Mouse (Mus musculus): ENCODE data around the gene Ubac1. TPM values are rescaled to one million over a fixed set of nuclear protein-coding genes. Genes with fewer than 3 reads are reported as not detected.

Gene Ubac1
- total and polyA plus RNA-seq, 3 experiments, result 80.3 to 99.7 (median 90.0) TPM

- Histone ChIP-seq H3K9ac (ENCODE audit: insufficient read depth, low read depth) (no peak overlapping the region), H3K4me3 (replicated peaks in 1 of 3; ENCODE audit: low read depth in 2 of 3, low read length in 2 of 3, poor library complexity in 1 of 3) (no peak overlapping the region), H3K4me2 (ENCODE audit: insufficient read depth, low read depth, poor library complexity, severe bottlenecking) (no peak overlapping the region), H3K27me3 (replicated peaks) (no peaks in the 10 kb centered on the region), H3K79me2 (replicated peaks; ENCODE audit: control insufficient read depth, extremely low read depth, insufficient read depth, poor library complexity, severe bottlenecking) (no peaks in the 10 kb centered on the region), H3K36me3 (replicated peaks in 1 of 2; ENCODE audit: control insufficient read depth in 1 of 2, insufficient read depth in 1 of 2, low read length in 1 of 2) (peaks cover 35 to 68% of the 10 kb centered on the region in 2 experiments), H3K27ac (ENCODE audit: insufficient read depth, low read depth) (no peak overlapping the region), H3K4me1 (ENCODE audit: control insufficient read depth in 1 of 2, insufficient read depth in 2 of 2) (no peaks in the 10 kb centered on the region), H3K9me3 (replicated peaks; ENCODE audit: low read length) (no peaks in the 10 kb centered on the region)
- dilution Hi-C loops (cut with MboI; ENCODE audit: extremely low pct_ligation_motif_present, extremely low pct_unique_long_range_greater_than_20kb, low sequenced_read_pairs) (no loop called here), in situ Hi-C loops (cut with MboI; ENCODE audit: low pct_ligation_motif_present, low pct_unique_long_range_greater_than_20kb, low sequenced_read_pairs) (no loop called here)
- DNase-seq (ENCODE audit: extremely low read depth), result no peak
- no peak for TF ChIP-seq MAX (IDR thresholded peaks at IDR 0.05; ENCODE audit: low read length)
- TF ChIP-seq ZNF384 (IDR thresholded peaks at IDR 0.05; ENCODE audit: low read depth, low read length), result no peak
- TF ChIP-seq USF1 (IDR thresholded peaks at IDR 0.05; ENCODE audit: low read depth, low read length), result no peak
- TF ChIP-seq JUN (IDR thresholded peaks at IDR 0.05; ENCODE audit: insufficient read depth, low read depth, low read length), result no peak
- TF ChIP-seq ELF1 (IDR thresholded peaks at IDR 0.05; ENCODE audit: low read depth, low read length), result no peak
- no peak for TF ChIP-seq CTCF (conservative IDR thresholded peaks at IDR 0.05 in 1 of 2, IDR thresholded peaks at IDR 0.05 in 1 of 2; ENCODE audit: low read depth in 2 of 2, low read length in 2 of 2)
- no peak for TF ChIP-seq MYC (IDR thresholded peaks at IDR 0.05; ENCODE audit: low read depth, low read length)
- TF ChIP-seq EP300 (IDR thresholded peaks at IDR 0.05; ENCODE audit: low read length), result no peak
- no peak for TF ChIP-seq BHLHE40 (IDR thresholded peaks at IDR 0.05; ENCODE audit: low read depth, low read length)
- no peak for TF ChIP-seq USF2 (conservative IDR thresholded peaks at IDR 0.05; ENCODE audit: low read depth, low read length)
- TF ChIP-seq MEF2A (IDR thresholded peaks at IDR 0.05; ENCODE audit: borderline replicate concordance, low read depth, low read length), result no peak
- TF ChIP-seq TCF12 (IDR thresholded peaks at IDR 0.05; ENCODE audit: low read depth, low read length), result no peak
- TF ChIP-seq E2F4 (IDR thresholded peaks at IDR 0.05; ENCODE audit: insufficient replicate concordance, low read depth, low read length), result no peak
Measured at GRCm38 (mm10) chr2:25997716-25998115, 23.8 kb downstream of the Ubac1 start.

- dilution Hi-C loops (cut with MboI; ENCODE audit: extremely low pct_ligation_motif_present, extremely low pct_unique_long_range_greater_than_20kb, low sequenced_read_pairs), result no loop called here
- H3K4me3 ChIP-seq (replicated peaks in 1 of 3; ENCODE audit: low read depth in 2 of 3, low read length in 2 of 3, poor library complexity in 1 of 3), result no peak overlapping the region
- peaks cover 20 to 41% of the 10 kb centered on the region in 2 experiments for H3K36me3 ChIP-seq (replicated peaks in 1 of 2; ENCODE audit: control insufficient read depth in 1 of 2, insufficient read depth in 1 of 2, low read length in 1 of 2)
- in situ Hi-C loops (cut with MboI; ENCODE audit: low pct_ligation_motif_present, low pct_unique_long_range_greater_than_20kb, low sequenced_read_pairs), result no loop called here
- no peak overlapping the region for H3K9ac ChIP-seq (ENCODE audit: insufficient read depth, low read depth)
- no peaks in the 10 kb centered on the region for H3K79me2 ChIP-seq (replicated peaks; ENCODE audit: control insufficient read depth, extremely low read depth, insufficient read depth, poor library complexity, severe bottlenecking)
- H3K4me2 ChIP-seq (ENCODE audit: insufficient read depth, low read depth, poor library complexity, severe bottlenecking), result no peak overlapping the region
- DNase-seq (ENCODE audit: extremely low read depth), result no peak
- H3K27ac ChIP-seq (ENCODE audit: insufficient read depth, low read depth), result no peak overlapping the region
- H3K9me3 ChIP-seq (replicated peaks; ENCODE audit: low read length), result no peaks in the 10 kb centered on the region
- H3K4me1 ChIP-seq (ENCODE audit: control insufficient read depth in 1 of 2, insufficient read depth in 2 of 2), result no peaks in the 10 kb centered on the region
- H3K27me3 ChIP-seq (replicated peaks), result no peaks in the 10 kb centered on the region
- TF ChIP-seq MXI1 (IDR thresholded peaks at IDR 0.05; ENCODE audit: low read depth, low read length) (no peak), ZNF384 (IDR thresholded peaks at IDR 0.05; ENCODE audit: low read depth, low read length) (no peak), NRF1 (IDR thresholded peaks at IDR 0.05; ENCODE audit: low read depth, low read length) (no peak), TCF12 (IDR thresholded peaks at IDR 0.05; ENCODE audit: low read depth, low read length) (no peak), JUND (conservative IDR thresholded peaks at IDR 0.05; ENCODE audit: low read depth, low read length) (no peak)
Measured at GRCm38 (mm10) chr2:25994791-25995190, 26.8 kb downstream of the Ubac1 start.

All from CH12.LX (cell line).